Mouse (Mus musculus) frontal cortex, postnatal 14 days (tissue): ENCODE data around the gene Spty2d1.

ENCODE experiments used
- DNase-seq, 2 experiments: peaks; one replicate each; pipeline ENCODE4 v3.0.0; 2022; ENCODE audit warnings: low spot score in 2 of 2

Gene Spty2d1

DNA sequence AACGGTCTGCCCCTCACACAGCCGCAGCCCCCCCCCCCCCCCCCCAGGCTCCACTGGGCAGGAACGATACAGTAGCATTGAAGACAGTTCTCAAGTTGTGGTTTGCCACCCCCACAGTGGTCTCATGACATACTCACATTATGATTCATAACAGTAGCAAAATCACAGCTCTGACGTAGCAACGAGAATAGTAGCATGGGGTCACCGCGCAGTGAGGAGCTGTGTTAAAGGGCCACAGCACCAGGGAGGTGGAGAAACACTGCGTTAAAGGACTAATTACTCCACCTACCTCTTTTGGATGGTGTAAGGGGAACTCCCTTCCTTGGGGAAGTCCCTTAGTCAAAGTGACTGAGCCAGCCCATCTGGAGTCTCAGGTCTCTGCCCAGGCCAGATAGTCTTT lies 14.3 kb upstream of the Spty2d1 start:
- no peak for DNase-seq

DNA sequence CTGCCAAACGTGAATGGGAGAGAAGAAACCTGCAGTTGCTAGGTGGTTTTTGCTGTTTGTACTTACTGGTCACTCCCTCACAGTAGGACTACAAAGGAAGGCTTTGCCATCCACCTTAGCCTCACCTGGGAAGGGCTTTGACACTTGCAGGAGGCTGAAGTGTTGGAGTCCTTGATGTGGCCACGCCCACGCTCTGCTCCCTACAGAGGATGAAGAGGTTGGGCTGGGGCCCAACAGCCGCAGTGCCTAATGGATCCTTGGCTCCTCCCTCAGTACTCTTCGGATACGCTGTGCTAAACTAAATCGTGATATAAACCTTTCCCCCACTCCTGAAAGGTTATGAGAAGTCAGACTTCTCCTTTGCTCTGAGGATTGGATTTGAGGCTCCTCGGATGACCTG lies 12.7 kb upstream of the Spty2d1 start:
- DNase-seq = no peak

GRCm38 (mm10) chr7:47019641-47020040 lies 11.4 kb upstream of the Spty2d1 start:
- DNase-seq = peak; percentile 17 to 38

- DNase-seq = no peak
These were observed 8.9 kb upstream of the Spty2d1 start for GRCm38 (mm10) chr7:47017146-47017545.

- DNase-seq = no peak
These were observed 8.4 kb upstream of the Spty2d1 start for GRCm38 (mm10) chr7:47016602-47017001.

- peak; percentile 62 to 66 for DNase-seq
These were observed 7.3 kb upstream of the Spty2d1 start for GRCm38 (mm10) chr7:47015390-47016065.

DNA sequence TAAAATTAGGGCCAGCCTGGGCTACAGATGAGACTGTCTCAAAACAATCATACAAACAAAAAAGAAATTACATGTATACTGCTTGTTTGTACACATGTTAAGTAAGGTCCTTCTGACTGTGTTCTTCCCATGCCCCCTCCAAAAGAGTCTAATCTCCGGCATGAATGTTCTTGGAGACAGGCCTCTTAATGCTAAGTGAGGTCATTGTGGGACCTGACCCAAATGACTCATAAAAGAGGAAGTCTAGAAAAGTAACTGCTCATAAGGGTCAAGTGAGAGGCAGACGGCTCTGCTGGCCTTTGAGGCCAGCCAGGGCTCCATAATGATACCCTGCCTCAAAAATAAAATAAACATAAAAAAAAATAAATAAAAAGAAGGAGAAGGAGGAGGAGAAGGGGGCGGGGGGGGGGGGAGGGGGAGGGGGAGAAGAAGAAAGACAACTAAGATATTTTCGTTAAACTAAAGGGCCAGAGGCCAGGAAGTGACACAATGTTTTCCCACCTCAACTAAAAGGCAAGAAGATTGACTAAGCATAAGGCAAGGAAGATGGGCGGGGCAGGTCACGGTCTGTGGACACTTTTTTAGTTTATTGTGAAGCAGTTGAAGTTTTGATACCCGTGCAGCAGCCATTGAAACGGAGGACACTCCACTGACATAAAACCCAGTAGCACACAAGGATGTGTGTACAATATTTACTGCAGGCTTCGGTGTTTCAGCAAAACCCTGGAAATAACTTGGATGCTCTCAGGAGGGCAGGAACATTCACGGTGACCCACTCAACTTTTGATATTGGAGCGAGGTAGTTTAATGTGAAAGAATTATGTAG lies 6.6 kb upstream of the Spty2d1 start:
- no peak for DNase-seq

DNA sequence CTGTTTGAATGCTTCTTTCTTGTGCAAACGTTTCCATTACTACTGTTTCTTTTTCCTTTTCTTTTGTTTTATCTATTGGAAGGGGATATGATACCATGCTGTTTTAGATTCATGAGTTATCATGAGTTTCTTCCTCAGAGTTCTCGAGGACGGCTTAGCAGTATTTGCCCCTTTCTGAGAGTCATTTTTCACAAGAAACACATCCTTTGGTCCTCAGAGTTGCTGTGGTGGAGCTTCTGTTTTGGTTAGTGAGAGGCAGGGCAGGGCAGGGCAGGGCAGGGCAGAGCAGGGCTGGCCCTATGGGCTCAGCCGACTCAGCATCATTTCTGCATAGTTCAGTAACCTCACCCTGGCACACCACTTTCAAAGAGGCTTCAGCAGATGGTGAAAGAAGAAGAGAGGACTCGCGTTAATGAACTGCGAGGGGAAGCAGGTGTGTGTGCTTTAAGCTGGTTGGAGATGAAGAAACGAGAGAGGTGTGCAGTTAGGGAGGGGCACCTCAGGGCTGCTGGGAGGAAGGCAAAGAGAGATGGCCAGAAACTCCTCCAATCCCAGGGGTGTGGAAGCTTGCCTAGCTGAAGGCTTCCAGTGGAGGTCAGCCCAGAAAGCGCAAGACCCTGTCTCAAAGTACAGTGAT lies 5.0 kb upstream of the Spty2d1 start:
- no peak for DNase-seq

DNA sequence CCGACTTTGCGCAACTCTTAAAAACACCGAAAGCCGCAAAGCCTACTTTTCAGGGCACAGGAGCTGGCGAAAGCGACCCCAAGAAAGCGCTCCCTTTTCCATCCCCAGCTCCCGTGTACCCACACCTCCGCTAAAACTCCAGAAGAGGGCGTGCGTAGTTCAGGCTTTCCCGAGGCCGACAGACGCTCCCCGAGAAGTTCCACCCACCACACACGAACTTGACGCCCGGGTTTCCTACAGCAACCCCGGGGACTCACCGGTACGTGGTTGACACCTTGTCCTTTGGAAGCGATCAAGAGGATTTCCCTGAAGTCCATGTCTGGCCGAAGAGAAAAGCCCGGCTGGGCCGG lies 418 bp downstream of the Spty2d1 start:
- no peak for DNase-seq

DNA sequence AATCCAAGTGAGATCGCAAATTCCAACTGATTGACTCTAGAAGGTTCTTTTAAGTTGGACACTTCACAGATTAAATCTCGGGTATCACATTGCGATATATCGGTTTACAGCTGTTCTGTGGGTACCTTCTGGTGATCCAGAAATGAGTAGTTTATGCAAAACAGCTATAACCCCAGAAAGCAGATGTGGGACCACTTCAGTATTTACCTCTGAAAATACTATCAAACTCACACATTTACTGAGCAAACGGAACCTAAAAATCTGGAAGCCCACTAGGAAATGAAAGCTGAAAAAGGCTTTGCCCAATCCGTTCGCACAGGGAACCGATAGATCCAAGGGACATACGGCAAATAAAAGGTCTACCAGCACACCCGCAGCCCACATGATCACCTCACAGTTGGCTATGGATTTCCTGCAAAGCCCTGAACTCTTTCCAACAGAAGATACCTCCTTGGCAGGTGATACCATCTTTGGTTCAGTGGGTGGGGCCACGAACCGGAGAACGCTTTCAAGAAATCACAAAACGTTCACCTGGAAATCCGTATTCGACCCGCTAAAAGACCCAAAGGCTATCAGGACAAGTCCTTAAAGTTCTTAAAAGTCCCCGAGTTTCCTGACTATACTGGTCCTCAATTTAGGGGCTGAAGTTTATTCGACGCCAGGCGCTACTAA lies 966 bp downstream of the Spty2d1 start:
- no peak for DNase-seq

DNA sequence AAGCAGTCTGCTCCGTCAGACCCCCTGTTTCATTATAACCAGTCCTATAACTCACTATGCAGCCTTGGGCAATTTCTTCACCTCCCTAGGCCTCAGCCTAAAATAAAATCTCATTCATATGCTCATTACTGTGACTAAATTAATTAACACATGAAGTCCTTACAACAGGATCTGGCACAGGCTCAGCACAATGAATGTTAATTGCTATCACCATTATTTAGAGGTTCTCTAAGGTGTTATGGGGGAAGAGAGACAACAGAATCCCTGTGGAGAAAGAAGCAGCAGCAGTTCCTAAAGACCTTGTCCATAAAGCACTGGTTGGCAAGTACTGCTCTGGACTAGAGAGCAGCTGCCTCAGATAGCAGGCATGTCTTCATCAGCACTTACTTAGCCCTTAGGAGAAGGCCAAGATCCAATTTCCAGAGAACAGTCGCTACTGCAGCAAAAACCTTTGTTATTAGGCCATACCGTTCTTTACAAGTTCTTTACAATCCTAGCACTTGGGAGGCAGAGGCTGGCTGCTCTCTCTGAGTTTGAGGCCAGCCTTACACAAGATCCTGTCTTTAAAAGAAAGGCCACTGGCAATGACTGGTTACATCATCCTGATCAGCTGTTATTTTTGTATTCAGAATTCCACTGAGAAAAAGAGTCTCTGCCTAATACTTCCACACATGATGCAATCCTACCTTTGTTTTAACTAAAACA lies 4.6 kb downstream of the Spty2d1 start:
- no peak for DNase-seq

DNA sequence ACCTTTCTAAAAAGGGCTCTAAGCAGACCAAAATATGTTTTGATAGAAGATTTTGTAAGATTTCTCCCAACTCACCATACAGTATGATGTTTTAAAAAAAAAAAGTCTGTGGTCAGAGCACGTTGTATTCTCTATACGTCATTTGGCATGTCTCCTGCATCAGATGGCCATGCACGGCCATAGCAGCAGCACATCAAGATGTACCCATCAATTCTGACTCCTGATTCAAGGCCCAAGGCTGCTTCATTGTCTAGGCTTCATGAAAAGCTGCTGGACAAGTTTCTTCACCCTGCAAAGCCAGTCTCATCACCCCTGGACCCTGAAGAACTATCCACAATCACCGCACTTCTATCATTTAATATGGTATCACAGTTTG lies 6.3 kb downstream of the Spty2d1 start:
- no peak for DNase-seq

DNA sequence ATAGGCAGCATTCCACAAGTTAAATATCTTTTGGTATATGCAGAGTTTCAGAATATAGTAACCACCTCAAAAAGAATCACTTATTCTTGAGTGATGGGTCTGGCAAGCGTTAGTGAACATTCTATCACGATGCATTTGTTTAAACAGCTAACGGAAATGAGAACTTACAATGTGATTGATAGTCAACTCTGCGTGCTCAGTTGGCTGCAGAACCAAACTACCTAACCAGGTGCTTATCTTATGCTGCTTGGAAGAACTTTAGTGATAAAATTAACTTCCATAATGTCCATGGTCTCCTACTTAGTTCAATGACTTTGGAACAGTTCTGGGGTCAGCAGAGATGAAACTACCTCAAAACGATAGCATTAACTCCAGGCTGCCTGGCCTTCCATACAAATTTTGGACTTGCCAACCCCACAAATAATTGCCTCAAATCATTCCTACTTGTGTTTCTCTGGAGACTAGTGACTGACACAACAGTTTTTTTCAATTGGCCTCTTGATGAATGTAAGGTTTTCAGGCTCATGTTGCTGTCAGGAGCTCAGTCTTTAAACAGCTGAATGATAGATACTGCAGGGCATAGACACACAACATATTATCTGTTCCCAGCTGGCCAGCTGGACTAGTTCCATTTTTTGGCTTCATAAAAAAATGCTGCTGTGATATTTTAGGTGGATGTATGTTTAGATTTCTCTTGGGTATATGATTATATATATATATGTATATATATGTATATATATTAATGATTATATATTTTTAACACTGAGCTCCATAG lies 6.9 kb downstream of the Spty2d1 start:
- no peak for DNase-seq

- DNase-seq = no peak
These were observed 7.6 kb downstream of the Spty2d1 start for GRCm38 (mm10) chr7:47000644-47000983.

DNA sequence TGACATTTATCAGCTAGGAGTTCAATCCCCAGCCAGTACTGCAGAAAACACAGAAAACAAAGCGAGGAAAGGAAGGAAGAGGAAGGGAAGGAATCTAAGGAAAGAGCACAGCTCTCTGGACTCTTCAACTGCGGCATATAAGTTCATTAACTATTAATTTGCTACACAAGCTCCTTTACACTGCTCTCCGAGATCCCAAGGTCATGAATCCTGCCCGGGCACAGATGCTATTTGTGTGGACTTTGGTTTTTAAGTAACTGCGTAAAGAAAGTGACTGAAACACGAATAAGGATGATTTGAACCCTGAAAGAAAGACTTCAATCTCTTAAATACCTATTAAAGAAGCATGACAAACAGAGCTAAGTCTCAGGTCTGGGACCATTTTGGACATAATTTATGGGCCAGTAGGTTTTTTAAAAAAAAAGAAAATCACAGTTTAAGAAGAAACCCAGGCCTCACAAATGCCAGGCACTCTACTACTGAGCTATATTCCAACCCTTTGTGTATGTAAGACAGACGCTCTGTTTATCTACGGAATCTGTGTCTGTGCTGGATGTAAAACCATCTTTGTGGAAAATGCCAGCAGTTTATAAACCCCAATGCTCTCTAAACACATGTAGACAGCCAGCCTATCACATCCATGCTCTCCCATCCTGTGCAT lies 8.1 kb downstream of the Spty2d1 start:
- no peak for DNase-seq

- DNase-seq = no peak
These were observed 9.3 kb downstream of the Spty2d1 start for GRCm38 (mm10) chr7:46998942-46999341.

GRCm38 (mm10) chr7:46997644-46998395 lies 10.4 kb downstream of the Spty2d1 start:
- DNase-seq = no peak

GRCm38 (mm10) chr7:46997008-46997407 lies 11.2 kb downstream of the Spty2d1 start:
- DNase-seq = no peak

DNA sequence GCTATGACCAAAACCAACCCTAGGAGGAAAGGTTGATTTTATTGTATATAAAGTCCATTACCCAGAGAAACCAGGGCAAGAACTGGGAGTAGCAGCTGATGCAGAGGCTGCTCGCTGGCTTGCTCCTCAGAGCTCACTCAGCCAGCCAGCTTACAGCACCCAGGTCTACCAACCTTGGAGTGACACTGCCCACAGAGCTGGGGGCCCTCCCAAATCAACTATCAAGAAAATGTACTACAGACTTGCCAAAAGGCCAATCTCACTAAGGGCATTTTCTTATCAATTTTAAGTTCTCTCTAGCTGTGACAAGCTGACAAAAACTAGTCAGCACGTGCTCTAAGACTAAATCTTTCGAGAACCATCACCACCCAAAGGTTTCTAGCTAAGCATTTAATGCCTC lies 12.7 kb downstream of the Spty2d1 start:
- DNase-seq = no peak

DNA sequence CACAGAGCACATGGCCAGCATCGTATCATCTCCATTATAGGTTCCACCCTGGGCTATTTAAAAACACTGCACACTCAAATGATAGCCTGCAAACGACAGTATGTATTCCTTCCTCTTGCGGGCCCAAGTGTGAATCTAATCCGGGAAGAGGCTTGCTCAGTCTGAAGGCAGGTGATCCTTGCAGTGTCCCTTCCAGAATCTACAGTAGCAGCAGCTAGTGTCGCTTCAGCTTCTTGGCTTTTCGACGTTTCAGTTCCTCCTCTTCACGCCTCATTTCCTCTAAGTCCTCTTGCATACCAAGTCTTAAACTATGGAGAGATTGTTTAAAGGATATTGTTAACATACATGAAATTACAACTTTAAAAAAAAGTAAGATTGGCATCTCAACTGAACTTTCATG lies 15.1 kb downstream of the Spty2d1 start:
- no peak for DNase-seq
